Mouse (Mus musculus) MEL (cell line): ENCODE results near the gene Slc44a4. TPM values are rescaled to one million over a fixed set of nuclear protein-coding genes. Genes with fewer than 3 reads are reported as not detected.

Experiments used
- DNase-seq: peaks from one replicate; pipeline ENCODE4 v3.0.0; 2011; ENCODE audit warnings: low read depth, low spot score
- H3K27ac ChIP-seq: 2 replicates; pipeline ENCODE4 v1.5.1; 2012; ENCODE audit warnings: low read depth, mild to moderate bottlenecking, control low read depth, low read length, moderate library complexity; ENCODE audit not compliant: control insufficient read depth
- H3K27me3 ChIP-seq, 2 experiments: fragments of 150-350 bp in 1 of 2; sonication (generic) in 1 of 2; 2 replicates each; pipeline ENCODE4 v1.6.1; 2012; ENCODE audit warnings: low read length in 2 of 2, mild to moderate bottlenecking in 2 of 2, improper control_type of control experiment in 1 of 2, moderate library complexity in 1 of 2; ENCODE audit not compliant: insufficient read depth in 2 of 2, control insufficient read depth in 1 of 2
- H3K36me3 ChIP-seq, 2 experiments: 2 replicates each; pipeline ENCODE4 v1.6.1; 2012 to 2014; ENCODE audit warnings: low read length in 2 of 2, improper control_type of control experiment in 1 of 2, inconsistent platforms in 1 of 2, mild to moderate bottlenecking in 1 of 2; ENCODE audit not compliant: insufficient read depth in 2 of 2, control insufficient read depth in 1 of 2
- H3K4me1 ChIP-seq, 2 experiments: fragments of 150-350 bp in 1 of 2; sonication (generic) in 1 of 2; 2 replicates each; pipeline ENCODE4 v1.6.1; 2012; ENCODE audit warnings: low read length in 2 of 2, improper control_type of control experiment in 1 of 2, mild to moderate bottlenecking in 1 of 2; ENCODE audit not compliant: insufficient read depth in 2 of 2, control insufficient read depth in 1 of 2
- H3K4me3 ChIP-seq, 2 experiments: fragments of 150-350 bp in 1 of 2; sonication (generic) in 1 of 2; 2 replicates each; pipeline ENCODE4 v1.5.1; 2012; ENCODE audit warnings: low read depth in 2 of 2, low read length in 2 of 2, mild to moderate bottlenecking in 2 of 2, moderate library complexity in 2 of 2, control low read depth in 1 of 2, improper control_type of control experiment in 1 of 2; ENCODE audit not compliant: control insufficient read depth in 1 of 2, insufficient read depth in 1 of 2
- H3K79me2 ChIP-seq: 2 replicates; pipeline ENCODE4 v1.6.1; 2012; ENCODE audit warnings: mild to moderate bottlenecking, low read length, moderate library complexity; ENCODE audit not compliant: control insufficient read depth, poor library complexity, insufficient read depth
- H3K9ac ChIP-seq: 2 replicates; pipeline ENCODE4 v1.6.1; 2012; ENCODE audit warnings: low read depth, mild to moderate bottlenecking, control low read depth, low read length, moderate library complexity; ENCODE audit not compliant: control insufficient read depth, poor library complexity, severe bottlenecking
- H3K9me3 ChIP-seq: fragments of 150-350 bp; sonication (generic); replicated peaks from 2 replicates; pipeline ENCODE4 v1.6.1; 2012; ENCODE audit warnings: mild to moderate bottlenecking, low read length, improper control_type of control experiment, moderate library complexity; ENCODE audit not compliant: insufficient read depth
- BHLHE40 ChIP-seq: IDR thresholded peaks from 2 replicates; pipeline ENCODE4 v1.6.1; 2012; ENCODE audit warnings: low read depth, mild to moderate bottlenecking, inconsistent platforms, low read length, improper control_type of control experiment, borderline replicate concordance
- CTCF ChIP-seq, 3 experiments: IDR thresholded peaks in 2 of 3; conservative IDR thresholded peaks in 1 of 3; 2 replicates each; pipeline ENCODE4 v1.5.1; 2011 to 2012; ENCODE audit warnings: low read length in 3 of 3, low read depth in 2 of 3, mild to moderate bottlenecking in 2 of 3, improper control_type of control experiment in 1 of 3, inconsistent platforms in 1 of 3, mixed read lengths in 1 of 3, moderate library complexity in 1 of 3; ENCODE audit not compliant: control insufficient read depth in 1 of 3, insufficient read depth in 1 of 3, poor library complexity in 1 of 3, severe bottlenecking in 1 of 3
- E2F4 ChIP-seq: IDR thresholded peaks from 2 replicates; pipeline ENCODE4 v1.6.1; 2011; ENCODE audit warnings: low read depth, low read length, improper control_type of control experiment, borderline replicate concordance
- ELF1 ChIP-seq: IDR thresholded peaks from 2 replicates; pipeline ENCODE4 v1.6.1; 2014; ENCODE audit warnings: low read depth, mild to moderate bottlenecking, inconsistent platforms, low read length, improper control_type of control experiment, moderate library complexity
- EP300 ChIP-seq, 2 experiments: IDR thresholded peaks; 2 replicates each; pipeline ENCODE4 v1.6.1; 2011; ENCODE audit warnings: improper control_type of control experiment in 2 of 2, low read length in 2 of 2, low read depth in 1 of 2, mild to moderate bottlenecking in 1 of 2
- JUND ChIP-seq: IDR thresholded peaks from 2 replicates; pipeline ENCODE4 v1.6.1; 2011; ENCODE audit warnings: low read depth, mild to moderate bottlenecking, improper control_type of control experiment, low read length
- KAT2A ChIP-seq: conservative IDR thresholded peaks from 2 replicates; pipeline ENCODE4 v1.6.1; 2012; ENCODE audit warnings: low read depth, low read length, improper control_type of control experiment, inconsistent platforms
- MAFK ChIP-seq: IDR thresholded peaks from 2 replicates; pipeline ENCODE4 v1.6.1; 2011; ENCODE audit warnings: low read depth, mild to moderate bottlenecking, low read length, improper control_type of control experiment, borderline replicate concordance
- MAZ ChIP-seq: IDR thresholded peaks from 2 replicates; pipeline ENCODE4 v1.6.1; 2012; ENCODE audit warnings: low read depth, mild to moderate bottlenecking, inconsistent platforms, low read length, improper control_type of control experiment
- MEF2A ChIP-seq: IDR thresholded peaks from 2 replicates; pipeline ENCODE4 v1.6.1; 2014; ENCODE audit warnings: low read depth, mild to moderate bottlenecking, inconsistent platforms, low read length, improper control_type of control experiment; ENCODE audit not compliant: poor library complexity, insufficient replicate concordance, severe bottlenecking; ENCODE audit errors: extremely low read depth
- MYB ChIP-seq: IDR thresholded peaks from 2 replicates; pipeline ENCODE4 v1.6.1; 2011; ENCODE audit warnings: mild to moderate bottlenecking, low read depth, low read length, improper control_type of control experiment
- NELFE ChIP-seq: IDR thresholded peaks from 2 replicates; pipeline ENCODE4 v1.6.1; 2011; ENCODE audit warnings: low read depth, low read length, improper control_type of control experiment
- POLR2AphosphoS2 ChIP-seq: IDR thresholded peaks from 2 replicates; pipeline ENCODE4 v1.6.1; 2011; ENCODE audit warnings: low read length, improper control_type of control experiment
- POLR2AphosphoS5 ChIP-seq: IDR thresholded peaks from 2 replicates; pipeline ENCODE4 v1.6.1; 2012; ENCODE audit warnings: low read depth, borderline replicate concordance, mild to moderate bottlenecking, inconsistent platforms, low read length, moderate library complexity, mixed read lengths
- RAD21 ChIP-seq: IDR thresholded peaks from 2 replicates; pipeline ENCODE4 v1.6.1; 2011; ENCODE audit warnings: mild to moderate bottlenecking, low read depth, low read length, improper control_type of control experiment
- RCOR1 ChIP-seq: IDR thresholded peaks from 2 replicates; pipeline ENCODE4 v1.6.1; 2012; ENCODE audit warnings: low read depth, mild to moderate bottlenecking, inconsistent platforms, low read length, improper control_type of control experiment
- SIN3A ChIP-seq: IDR thresholded peaks from 2 replicates; pipeline ENCODE4 v1.6.1; 2012; ENCODE audit warnings: low read length, improper control_type of control experiment, inconsistent platforms
- SMC3 ChIP-seq: IDR thresholded peaks from 2 replicates; pipeline ENCODE4 v1.6.1; 2011; ENCODE audit warnings: low read depth, low read length, improper control_type of control experiment
- TAL1 ChIP-seq: IDR thresholded peaks from 2 replicates; pipeline ENCODE4 v1.6.1; 2012; ENCODE audit warnings: mild to moderate bottlenecking, inconsistent platforms, low read length, moderate library complexity, mixed read lengths
- TCF12 ChIP-seq: IDR thresholded peaks from 2 replicates; pipeline ENCODE4 v1.6.1; 2014; ENCODE audit warnings: low read depth, mild to moderate bottlenecking, inconsistent platforms, low read length, improper control_type of control experiment, moderate library complexity
- USF1 ChIP-seq: IDR thresholded peaks from 2 replicates; pipeline ENCODE4 v1.6.1; 2014; ENCODE audit warnings: low read depth, mild to moderate bottlenecking, inconsistent platforms, low read length, improper control_type of control experiment, moderate library complexity
- USF2 ChIP-seq, 2 experiments: IDR thresholded peaks; 2 replicates each; pipeline ENCODE4 v1.6.1; 2011 to 2012; ENCODE audit warnings: improper control_type of control experiment in 2 of 2, low read length in 2 of 2, borderline replicate concordance in 1 of 2, inconsistent platforms in 1 of 2, low read depth in 1 of 2, mild to moderate bottlenecking in 1 of 2; ENCODE audit not compliant: insufficient read depth in 1 of 2
- polyA plus RNA-seq, 2 experiments: library from polyadenylated mRNA; stranded (reverse) in 1 of 2; unstranded in 1 of 2; fragments of >175 nt in 1 of 2; fragments of >200 nt in 1 of 2; gene quantifications; 2 replicates each; pipeline versions ENCODE4 v1.2.1 to v1.2.4; 2012; ENCODE audit warnings: low replicate concordance in 2 of 2, low read depth in 1 of 2; ENCODE audit not compliant: insufficient read length in 2 of 2, insufficient read depth in 1 of 2, missing spikeins in 1 of 2
- total RNA-seq: library from RNA; depleted of rRNA; stranded (reverse); fragments of 300-350 nt; gene quantifications from 2 replicates; pipeline ENCODE4 v1.2.3, GENCODE M21; 2012

Slc44a4 gene
- total and polyA plus RNA-seq, 3 experiments, result 0.06 to 0.12 TPM; not detected in 1

DNA sequence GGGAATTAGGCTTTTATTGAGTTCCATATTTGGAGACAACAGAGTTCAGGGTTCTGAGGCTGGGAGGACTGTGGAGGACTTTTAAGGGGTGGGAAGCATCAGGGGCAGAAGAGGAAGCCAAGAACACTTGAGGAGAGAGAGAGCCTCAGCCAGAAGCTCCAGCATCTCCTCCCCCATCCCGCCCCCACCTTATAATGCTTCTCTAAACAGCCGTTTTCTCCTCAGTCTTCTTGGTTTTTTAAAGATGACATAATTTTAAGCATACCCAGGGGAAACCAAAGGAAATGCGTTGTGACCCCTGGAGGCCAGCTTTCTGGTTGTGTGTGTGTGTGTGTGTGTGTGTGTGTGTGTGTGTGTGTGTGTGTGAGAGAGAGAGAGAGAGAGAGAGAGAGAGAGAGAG is 47.9 kb downstream of the Slc44a4 start:
- Histone ChIP-seq H3K27me3 (no peaks in the 10 kb centered on the region), H3K79me2 (no peaks in the 10 kb centered on the region)

DNA sequence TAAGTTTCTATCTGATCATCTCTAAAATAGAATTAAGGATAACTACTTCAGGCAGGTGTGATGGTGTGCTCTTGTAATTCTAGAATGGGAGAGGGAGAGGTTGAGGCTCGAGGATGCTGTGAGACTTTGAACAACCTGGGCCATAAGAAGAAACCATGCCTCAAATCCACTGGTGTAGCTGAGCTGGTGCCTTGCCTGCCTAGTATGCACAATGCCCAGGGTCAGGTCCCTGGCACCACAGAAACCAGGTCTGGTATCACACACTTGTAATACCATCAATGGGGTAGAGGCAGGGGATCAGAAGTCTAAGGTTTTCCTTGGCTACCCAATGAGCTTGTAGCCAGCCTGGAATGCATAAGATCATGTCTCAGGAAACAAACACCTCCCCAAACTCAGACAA is 48.6 kb downstream of the Slc44a4 start:
- Histone ChIP-seq H3K4me3 (no peak overlapping the region), H3K9ac (no peak overlapping the region), H3K9me3 (no peaks in the 10 kb centered on the region), H3K79me2 (no peaks in the 10 kb centered on the region), H3K36me3 (no peaks in the 10 kb centered on the region)
- TF ChIP-seq SMC3, result no peak
- TF ChIP-seq SIN3A, result no peak
- TF ChIP-seq TCF12, result no peak
- no peak for TF ChIP-seq MAFK
- TF ChIP-seq TAL1, result no peak
- TF ChIP-seq USF1, result no peak
- no peak for TF ChIP-seq MYB
- no peak for TF ChIP-seq USF2 (IDR thresholded peaks at IDR 0.05; ENCODE audit: borderline replicate concordance in 1 of 2, insufficient read depth in 1 of 2, low read depth in 1 of 2, low read length in 2 of 2)
- no peak for TF ChIP-seq MEF2A
- TF ChIP-seq POLR2AphosphoS2, result no peak
- TF ChIP-seq NELFE, result no peak
- no peak for TF ChIP-seq EP300 (IDR thresholded peaks at IDR 0.05; ENCODE audit: low read depth in 1 of 2, low read length in 2 of 2)
- TF ChIP-seq RAD21, result no peak
- no peak for TF ChIP-seq BHLHE40
- TF ChIP-seq KAT2A, result no peak
- no peak for TF ChIP-seq ELF1
- TF ChIP-seq CTCF (IDR thresholded peaks at IDR 0.05 in 2 of 3, conservative IDR thresholded peaks at IDR 0.05 in 1 of 3; ENCODE audit: control insufficient read depth in 1 of 3, insufficient read depth in 1 of 3, low read depth in 2 of 3, low read length in 3 of 3, poor library complexity in 1 of 3, severe bottlenecking in 1 of 3), result no peak
- TF ChIP-seq MAZ, result no peak
- TF ChIP-seq, all 39 proteins: peak for 0
- Histone ChIP-seq H3K27ac (no peak overlapping the region), H3K4me1 (peaks cover 0 to 4% of the 10 kb centered on the region in 2 experiments; a peak in 1 of 4 replicates), H3K27me3 (no peaks in the 10 kb centered on the region)
- DNase-seq, result no peak

More for the DNA sequence above, 47.9 kb downstream of the Slc44a4 start:
- no peak for DNase-seq
- Histone ChIP-seq H3K9me3 (no peaks in the 10 kb centered on the region), H3K27ac (no peak overlapping the region), H3K4me3 (no peak overlapping the region), H3K36me3 (no peaks in the 10 kb centered on the region), H3K9ac (no peak overlapping the region), H3K4me1 (peaks cover 0 to 4% of the 10 kb centered on the region in 2 experiments; a peak in 1 of 4 replicates)
- no peak for TF ChIP-seq JUND
- no peak for TF ChIP-seq RAD21
- no peak for TF ChIP-seq RCOR1
- no peak for TF ChIP-seq USF1
- TF ChIP-seq MAFK, result no peak
- TF ChIP-seq POLR2AphosphoS5, result no peak
- no peak for TF ChIP-seq MAZ
- no peak for TF ChIP-seq E2F4
